Mouse (Mus musculus) neural tube, embryonic 14.5 days (tissue): ENCODE measurements around the gene Stk10. TPM values are rescaled to one million over a fixed set of nuclear protein-coding genes. Genes with fewer than 3 reads are reported as not detected.
"Not testable (repeated sequence)": the region's sequence is repeated elsewhere in the genome, so short reads cannot be mapped to it uniquely, and the experiment has no call there.

Experiments
- ATAC-seq: fragments of 200-750 bp; cut with Nextera tagmentation; 2 replicates; pipeline ENCODE4 v1.8.0; 2017; ENCODE audit warnings: low read depth, mild to moderate bottlenecking, moderate TSS enrichment, moderate library complexity
- H3K27ac ChIP-seq: fragments of 300-500 bp; sonication (generic); 2 replicates; pipeline ENCODE4 v1.5.1; 2014; ENCODE audit warnings: low read depth, mild to moderate bottlenecking, control low read depth, low read length, moderate library complexity, mixed read lengths
- H3K27me3 ChIP-seq: fragments of 300-500 bp; sonication (generic); 2 replicates; pipeline ENCODE4 v1.6.1; 2014; ENCODE audit warnings: low read length; ENCODE audit not compliant: control insufficient read depth, insufficient read depth
- H3K36me3 ChIP-seq: fragments of 300-500 bp; sonication (generic); 2 replicates; pipeline ENCODE4 v1.6.1; 2014; ENCODE audit warnings: low read length, mixed read lengths; ENCODE audit not compliant: control insufficient read depth, insufficient read depth
- H3K4me1 ChIP-seq: fragments of 300-500 bp; sonication (generic); 2 replicates; pipeline ENCODE4 v1.6.1; 2014; ENCODE audit warnings: low read length; ENCODE audit not compliant: control insufficient read depth, insufficient read depth
- H3K4me2 ChIP-seq: fragments of 300-500 bp; sonication (generic); 2 replicates; pipeline ENCODE4 v1.6.1; 2014; ENCODE audit warnings: mild to moderate bottlenecking, low read depth, low read length, control low read depth
- H3K4me3 ChIP-seq: fragments of 300-500 bp; sonication (generic); 2 replicates; pipeline ENCODE4 v1.5.1; 2014; ENCODE audit warnings: low read depth, low read length, control low read depth, mixed read lengths
- H3K9ac ChIP-seq: fragments of 300-500 bp; sonication (generic); replicated peaks from 2 replicates; pipeline ENCODE4 v1.6.1; 2014; ENCODE audit warnings: low read depth, mild to moderate bottlenecking, control low read depth, low read length, mixed read lengths
- H3K9me3 ChIP-seq: fragments of 300-500 bp; sonication (generic); 2 replicates; pipeline ENCODE4 v1.6.1; 2016; ENCODE audit warnings: low read length; ENCODE audit not compliant: control insufficient read depth
- WGBS: fragments of 180-500 bp; shearing (Covaris S2); extraction: QIAGEN DNeasy Blood & Tissue Kit; methylation state at CpG from one replicate; pipeline ENCODE4 v1.1.7; 2014; 5-methylcytosine and 5-hydroxymethylcytosine counted together
- polyA plus RNA-seq: library from polyadenylated mRNA; unstranded; fragments of >200 nt; fragmentation: Nextera tagmentation; extraction: Ambion mirVana; gene quantifications from 2 replicates; pipeline ENCODE4 v1.2.1, GENCODE M21; 2014

Stk10 gene
- polyA plus RNA-seq, 1 experiment from 2014 or later, result 2.0 TPM

DNA sequence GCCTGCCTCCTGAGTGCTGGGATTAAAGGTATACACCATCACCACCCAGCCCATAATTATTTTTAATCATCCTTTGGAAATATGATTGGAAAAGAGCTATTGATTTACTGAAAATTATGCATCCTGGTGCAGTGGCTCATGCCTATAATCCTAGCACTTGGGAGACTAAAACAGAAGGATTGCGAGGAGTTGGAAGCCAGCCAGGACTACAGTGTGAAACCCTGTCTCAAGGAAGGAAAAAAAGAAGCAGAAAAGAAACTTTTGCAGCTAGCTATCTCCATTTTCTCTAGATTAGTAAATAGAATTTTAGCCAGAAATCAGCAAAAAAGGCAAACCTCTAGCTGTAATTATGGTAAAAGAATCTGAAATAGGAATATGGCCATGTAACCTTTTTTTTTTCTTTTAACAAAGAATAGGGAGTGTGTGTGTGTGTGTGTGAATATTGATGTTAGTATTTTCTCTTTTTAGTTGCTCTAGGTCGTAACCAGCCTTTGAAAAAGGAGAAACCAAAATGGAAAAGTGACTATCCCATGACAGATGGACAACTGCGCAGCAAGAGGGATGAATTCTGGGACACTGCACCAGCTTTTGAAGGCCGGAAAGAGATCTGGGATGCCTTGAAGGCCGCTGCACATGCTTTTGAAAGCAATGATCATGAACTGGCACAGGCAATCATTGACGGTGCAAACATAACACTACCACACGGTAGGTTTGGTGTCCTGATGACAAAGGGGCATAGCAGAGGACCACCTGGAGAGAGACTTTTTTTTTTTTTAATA, 34.2 kb upstream of the Stk10 start:
- no peaks in the 10 kb centered on the region for H3K27me3 ChIP-seq
- H3K4me1 ChIP-seq, result no peaks in the 10 kb centered on the region; the same call in 1 of the 2 replicates
- ATAC-seq, result no peak
- no peaks in the 10 kb centered on the region for H3K9me3 ChIP-seq
- WGBS, result 78% methylated on average over 7 of the region's 7 CpGs
- H3K9ac ChIP-seq, result no peak overlapping the region
- H3K27ac ChIP-seq, result no peak overlapping the region
- H3K4me3 ChIP-seq, result no peak overlapping the region
- H3K36me3 ChIP-seq, result no peaks in the 10 kb centered on the region
- no peak overlapping the region for H3K4me2 ChIP-seq

DNA sequence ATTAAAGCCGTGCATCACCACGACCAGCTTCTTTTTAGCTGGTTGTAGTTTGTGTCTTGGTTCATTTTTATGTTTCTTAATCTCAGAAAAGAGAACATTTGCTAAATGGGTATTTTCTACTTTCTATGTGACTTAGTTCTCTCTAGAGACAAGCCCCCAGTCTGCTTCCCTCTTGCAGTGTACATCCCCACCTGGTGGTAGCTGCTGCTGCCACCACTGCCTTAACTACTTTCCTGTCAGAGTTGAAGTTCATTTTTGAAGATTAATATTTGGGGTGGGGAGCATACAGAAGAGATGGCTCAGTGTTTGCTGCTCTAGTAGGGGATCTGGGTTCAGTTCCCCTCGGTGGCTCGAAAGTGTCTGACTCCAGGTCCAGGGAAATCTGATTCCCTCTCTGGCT, 33.2 kb upstream of the Stk10 start:
- Histone ChIP-seq H3K36me3 (no peaks in the 10 kb centered on the region), H3K27me3 (no peaks in the 10 kb centered on the region), H3K4me3 (no peak overlapping the region), H3K9ac (no peak overlapping the region), H3K27ac (no peak overlapping the region), H3K9me3 (no peaks in the 10 kb centered on the region), H3K4me1 (no peaks in the 10 kb centered on the region; the same call in 1 of the 2 replicates), H3K4me2 (no peak overlapping the region)
- 96% methylated on average over 4 of the region's 4 CpGs for WGBS
- ATAC-seq, result no peak

GRCm38 (mm10) chr11:32503711-32504110, 29.4 kb upstream of the Stk10 start:
- Histone ChIP-seq H3K27me3 (no peaks in the 10 kb centered on the region), H3K9ac (no peak overlapping the region), H3K27ac (no peak overlapping the region), H3K4me3 (no peak overlapping the region), H3K9me3 (no peaks in the 10 kb centered on the region), H3K4me1 (no peaks in the 10 kb centered on the region; the same call in 1 of the 2 replicates), H3K4me2 (no peak overlapping the region), H3K36me3 (no peaks in the 10 kb centered on the region)
- ATAC-seq, result no peak
- 98% methylated on average over 2 of the region's 2 CpGs for WGBS

DNA sequence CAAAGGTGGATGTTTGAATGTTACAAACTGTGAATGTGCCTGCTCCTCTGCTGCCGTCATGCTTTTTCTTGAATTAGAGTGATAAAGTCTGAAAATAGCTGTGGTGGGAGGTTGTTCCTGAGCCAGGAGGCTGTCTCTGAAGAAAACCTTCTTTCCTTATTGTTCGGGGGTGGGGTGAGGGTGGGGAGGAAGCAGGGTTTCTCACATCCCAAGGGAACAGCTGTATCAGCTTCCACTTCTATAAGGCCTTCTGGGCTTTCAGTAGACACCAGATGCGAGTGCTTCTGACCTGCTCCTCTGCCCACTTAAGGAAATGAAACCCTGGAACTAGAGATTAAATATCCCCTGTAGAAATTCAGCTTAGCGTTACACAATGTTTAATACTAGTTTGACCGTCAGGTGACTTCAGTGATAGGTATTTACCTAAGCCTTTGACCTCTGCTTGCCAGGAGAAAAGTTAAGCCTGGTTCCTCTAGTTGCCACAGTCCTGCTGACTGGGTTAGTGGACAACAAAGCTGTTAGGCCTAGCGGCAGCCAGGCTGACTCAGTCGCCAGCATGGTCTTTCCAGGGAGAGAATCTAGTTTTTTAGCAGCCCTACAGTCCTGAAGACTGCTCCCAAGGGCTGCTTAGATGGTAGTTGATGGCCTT, 27.9 kb upstream of the Stk10 start:
- H3K36me3 ChIP-seq, result no peaks in the 10 kb centered on the region
- H3K9me3 ChIP-seq, result no peaks in the 10 kb centered on the region
- H3K4me1 ChIP-seq, result no peaks in the 10 kb centered on the region
- H3K4me2 ChIP-seq, result no peak overlapping the region
- no peak overlapping the region for H3K9ac ChIP-seq
- 85% methylated on average over 7 of the region's 7 CpGs for WGBS
- ATAC-seq, result no peak
- H3K27me3 ChIP-seq, result no peaks in the 10 kb centered on the region
- H3K4me3 ChIP-seq, result no peak overlapping the region
- no peak overlapping the region for H3K27ac ChIP-seq

- Histone ChIP-seq H3K27ac (no peak overlapping the region), H3K27me3 (no peaks in the 10 kb centered on the region), H3K9me3 (no peaks in the 10 kb centered on the region), H3K36me3 (no peaks in the 10 kb centered on the region), H3K9ac (no peak overlapping the region), H3K4me3 (no peak overlapping the region), H3K4me2 (no peak overlapping the region), H3K4me1 (no peaks in the 10 kb centered on the region)
- 79% methylated on average over 1 of the region's 1 CpGs for WGBS
- ATAC-seq, result no peak
Measured at GRCm38 (mm10) chr11:32510930-32511329, 22.2 kb upstream of the Stk10 start.

DNA sequence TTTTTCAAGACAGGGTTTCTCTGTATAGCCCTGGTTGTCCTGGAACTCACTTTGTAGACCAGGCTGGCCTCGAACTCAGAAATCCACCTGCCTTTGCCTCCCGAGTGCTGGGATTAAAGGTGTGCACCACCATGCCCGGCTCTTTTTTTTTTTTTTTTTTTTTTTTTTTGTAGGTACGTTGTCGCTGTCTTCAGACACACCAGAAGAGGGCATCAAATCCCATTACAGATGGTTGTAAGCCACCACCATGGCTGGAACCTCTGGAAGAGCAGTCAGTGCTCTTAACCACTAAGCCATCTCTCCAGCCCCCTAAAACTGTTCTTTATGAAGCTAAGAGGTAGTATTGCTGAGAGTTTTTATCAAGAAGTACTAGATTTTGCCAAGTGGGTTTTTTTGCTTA, 18.3 kb upstream of the Stk10 start:
- 87% methylated on average over 5 of the region's 5 CpGs for WGBS
- not testable (repeated sequence) for H3K4me3 ChIP-seq, H3K27ac ChIP-seq, ATAC-seq, H3K4me1 ChIP-seq, H3K27me3 ChIP-seq, H3K4me2 ChIP-seq, H3K36me3 ChIP-seq, H3K9me3 ChIP-seq, H3K9ac ChIP-seq

DNA sequence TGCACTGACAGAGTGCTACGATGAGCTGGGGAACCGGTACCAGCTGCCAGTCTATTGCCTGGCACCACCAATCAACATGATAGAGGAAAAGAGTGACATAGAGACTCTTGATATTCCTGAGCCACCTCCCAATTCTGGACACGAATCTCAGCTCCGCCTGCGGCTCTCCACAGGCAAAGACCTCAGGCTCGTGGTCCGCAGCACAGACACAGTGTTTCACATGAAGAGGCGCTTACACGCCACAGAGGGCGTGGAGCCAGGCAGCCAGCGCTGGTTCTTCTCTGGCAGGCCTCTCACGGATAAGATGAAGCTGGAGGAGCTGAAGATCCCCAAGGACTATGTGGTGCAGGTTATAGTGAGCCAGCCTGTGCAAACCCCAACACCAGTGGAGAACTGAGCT, 17.0 kb upstream of the Stk10 start:
- H3K4me1 ChIP-seq, result no peaks in the 10 kb centered on the region
- 90% methylated on average over 12 of the region's 12 CpGs for WGBS
- ATAC-seq, result no peak
- H3K9me3 ChIP-seq, result no peaks in the 10 kb centered on the region
- H3K4me2 ChIP-seq, result no peak overlapping the region
- H3K27ac ChIP-seq, result no peak overlapping the region
- no peak overlapping the region for H3K4me3 ChIP-seq
- peaks cover 6% of the 10 kb centered on the region; the same call in 1 of the 2 replicates for H3K36me3 ChIP-seq
- no peak overlapping the region for H3K9ac ChIP-seq
- H3K27me3 ChIP-seq, result no peaks in the 10 kb centered on the region

- H3K27me3 ChIP-seq, result no peaks in the 10 kb centered on the region
- H3K4me1 ChIP-seq, result no peaks in the 10 kb centered on the region
- H3K36me3 ChIP-seq, result peaks cover 6% of the 10 kb centered on the region; the same call in 1 of the 2 replicates
- H3K9me3 ChIP-seq, result no peaks in the 10 kb centered on the region
- H3K9ac ChIP-seq, result no peak overlapping the region
- no peak overlapping the region for H3K27ac ChIP-seq
- H3K4me3 ChIP-seq, result no peak overlapping the region
- H3K4me2 ChIP-seq, result no peak overlapping the region
- no peak for ATAC-seq
- WGBS, result 88% methylated on average over 8 of the region's 8 CpGs
Measured at GRCm38 (mm10) chr11:32516916-32517712, 16.0 kb upstream of the Stk10 start.

GRCm38 (mm10) chr11:32518770-32519169, 14.3 kb upstream of the Stk10 start:
- H3K9ac ChIP-seq, result no peak overlapping the region
- no peaks in the 10 kb centered on the region for H3K4me1 ChIP-seq
- WGBS, result 86% methylated on average over 4 of the region's 4 CpGs
- no peak overlapping the region for H3K27ac ChIP-seq
- peaks cover 6% of the 10 kb centered on the region; the same call in 1 of the 2 replicates for H3K36me3 ChIP-seq
- no peak for ATAC-seq
- no peaks in the 10 kb centered on the region for H3K9me3 ChIP-seq
- no peaks in the 10 kb centered on the region for H3K27me3 ChIP-seq
- no peak overlapping the region for H3K4me3 ChIP-seq
- no peak overlapping the region for H3K4me2 ChIP-seq
